Mouse (Mus musculus) cerebellum, adult (tissue): Measurements from ENCODE around the gene Dyrk2.

Experiments used
- ATAC-seq: cut with Nextera tagmentation; 2 replicates; pipeline ENCODE4 v1.9.2; 2017; ENCODE audit warnings: mild to moderate bottlenecking, moderate library complexity, mixed read lengths; ENCODE audit not compliant: insufficient number of reproducible peaks, low FRiP score, low TSS enrichment

The Dyrk2 gene

DNA sequence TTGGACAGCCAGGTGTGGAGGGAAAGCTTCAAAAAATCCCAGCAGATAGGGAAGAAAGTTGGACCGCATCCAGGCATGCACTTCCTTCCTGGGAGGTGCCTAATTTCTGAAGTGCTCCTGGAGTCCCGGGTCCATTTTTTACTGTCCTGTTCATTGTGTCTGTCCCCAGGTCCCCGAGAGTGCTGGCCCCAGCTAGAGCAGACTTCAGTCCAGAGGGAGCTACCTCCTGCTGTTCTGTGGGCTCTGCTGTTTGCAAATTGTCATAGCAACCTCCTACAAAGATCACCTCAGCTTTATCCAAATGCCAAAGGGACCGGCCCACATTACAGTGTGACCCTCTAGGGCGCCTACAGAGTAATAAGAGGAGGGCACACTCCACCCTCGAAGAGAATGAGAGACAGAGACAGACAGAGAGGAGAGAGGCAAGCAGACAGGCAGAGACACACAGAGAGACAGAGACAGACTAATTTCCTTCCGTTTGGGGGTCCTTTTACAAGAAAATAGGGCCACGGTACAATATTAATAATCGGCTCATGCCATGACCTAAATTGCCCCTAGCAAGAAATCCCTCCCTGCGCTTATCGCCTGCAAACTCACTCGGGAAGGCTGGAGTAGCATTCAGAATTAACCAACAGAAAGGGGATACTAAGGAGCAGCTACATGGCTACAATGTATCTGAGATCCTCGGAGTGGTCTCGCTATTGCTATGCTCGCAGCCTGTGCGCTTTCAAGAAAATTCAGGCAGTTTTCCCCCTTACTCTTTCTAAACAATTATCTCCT is at the start of gene Dyrk2:
TSS of gene Dyrk2 (minus strand) at position 9 of the 780 bp plus-strand sequence.
- ATAC-seq: no peak

DNA sequence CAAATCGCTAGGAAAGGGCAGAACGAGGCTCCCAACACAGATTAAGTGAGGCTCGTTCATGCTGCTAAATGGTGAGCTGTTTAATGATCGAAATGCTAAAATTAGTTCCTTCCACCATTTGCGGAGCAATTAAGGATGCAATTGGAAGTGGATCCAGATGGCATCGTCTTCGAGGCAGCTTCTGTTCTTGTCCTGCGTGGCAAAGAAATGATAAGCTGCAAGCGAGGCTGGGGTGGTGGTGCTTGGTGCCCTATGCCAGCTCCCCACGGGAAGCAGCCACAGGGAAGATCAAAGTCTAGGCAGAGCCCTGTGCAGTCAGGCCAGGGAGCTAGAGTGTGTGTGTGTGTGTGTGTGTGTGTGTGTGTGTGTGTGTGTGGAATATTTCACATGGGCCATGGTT is 32.6 kb upstream of the Dyrk2 start:
- ATAC-seq: no peak

DNA sequence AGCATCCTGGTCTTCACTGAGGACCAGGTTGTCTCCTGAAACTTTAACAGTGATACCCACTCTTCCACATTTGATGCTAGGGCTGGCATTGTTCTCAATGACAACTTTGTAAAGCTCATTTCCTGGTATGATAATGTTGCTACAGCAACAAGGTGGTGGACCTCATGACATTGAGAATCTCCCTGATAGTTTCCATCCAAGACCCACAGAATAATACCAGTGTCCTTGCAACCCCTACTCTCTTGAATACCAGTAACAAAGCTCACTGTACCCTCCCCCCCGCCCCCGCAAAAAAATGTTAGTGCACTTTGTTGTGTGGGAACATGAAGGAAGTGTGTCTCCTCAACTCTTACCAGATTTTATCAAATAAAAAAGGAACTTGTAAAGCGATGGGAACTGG is 23.6 kb upstream of the Dyrk2 start:
- ATAC-seq: no peak

DNA sequence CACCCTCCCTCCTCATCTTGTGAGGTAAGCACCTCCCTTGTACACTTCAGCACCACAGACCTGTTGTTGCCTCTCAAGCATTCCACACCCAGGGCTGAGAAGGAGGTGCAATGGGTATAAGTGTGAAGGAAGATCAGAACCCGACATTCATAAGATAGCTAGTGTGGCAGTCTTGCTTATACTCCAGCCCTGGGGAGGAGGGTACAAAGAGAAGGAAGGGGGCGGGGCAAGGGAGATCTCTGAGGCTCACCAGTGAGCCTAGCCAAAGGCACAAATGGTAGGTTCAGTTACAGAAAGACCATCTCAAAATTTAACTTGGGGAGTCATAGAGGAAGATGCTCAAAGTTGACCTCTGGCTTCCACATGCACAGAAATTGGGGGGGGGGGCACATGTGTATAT is 14.1 kb upstream of the Dyrk2 start:
- ATAC-seq: no peak

DNA sequence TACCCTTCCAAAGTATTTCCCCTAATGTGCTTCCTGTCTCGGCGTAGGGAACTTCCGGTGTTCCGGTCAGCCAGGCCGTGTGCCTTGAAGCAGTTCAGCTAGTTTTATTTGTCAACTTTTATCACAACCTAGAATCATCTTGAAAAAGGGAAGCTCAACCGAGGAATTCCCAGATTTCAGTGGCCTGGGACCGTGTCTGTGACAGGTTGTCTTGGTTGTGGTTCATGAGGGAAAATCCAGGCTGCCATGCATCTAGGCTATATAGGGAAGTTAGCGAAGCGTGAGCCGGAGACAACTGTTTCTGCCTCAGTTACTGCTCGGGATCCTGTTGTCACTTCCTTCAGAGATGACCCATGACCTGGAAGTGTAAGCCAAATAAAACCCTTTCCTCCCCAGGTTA is 13.3 kb upstream of the Dyrk2 start:
- no peak for ATAC-seq

DNA sequence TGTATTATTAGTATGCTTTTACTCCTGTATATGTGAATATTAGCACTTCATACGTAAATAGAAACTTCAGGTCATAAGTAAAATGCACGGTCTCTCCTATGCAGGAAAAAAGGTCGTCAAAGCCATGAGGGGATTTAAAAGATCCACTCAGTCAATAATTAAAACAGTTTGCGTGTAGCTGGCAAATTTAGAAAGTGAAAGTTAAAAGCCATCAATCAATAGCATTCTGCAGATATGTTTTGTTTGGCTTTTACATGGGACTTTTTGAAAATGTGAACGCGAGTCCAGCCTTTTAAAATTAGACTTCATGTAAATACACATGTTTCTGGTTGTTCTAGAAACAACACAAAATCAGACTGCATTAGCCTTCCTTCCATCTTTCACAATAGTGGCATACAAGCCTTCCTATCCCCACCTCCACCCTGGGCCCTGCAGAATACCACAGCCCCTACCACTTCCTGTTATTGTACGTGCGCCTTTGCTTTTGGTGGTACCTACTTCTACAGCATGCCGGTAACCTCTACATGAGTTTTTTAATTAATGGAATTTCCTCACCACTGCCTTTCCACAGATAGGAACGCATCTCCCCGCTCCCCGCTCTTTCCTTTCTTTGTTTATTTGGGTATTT is 12.4 kb upstream of the Dyrk2 start:
- no peak for ATAC-seq

DNA sequence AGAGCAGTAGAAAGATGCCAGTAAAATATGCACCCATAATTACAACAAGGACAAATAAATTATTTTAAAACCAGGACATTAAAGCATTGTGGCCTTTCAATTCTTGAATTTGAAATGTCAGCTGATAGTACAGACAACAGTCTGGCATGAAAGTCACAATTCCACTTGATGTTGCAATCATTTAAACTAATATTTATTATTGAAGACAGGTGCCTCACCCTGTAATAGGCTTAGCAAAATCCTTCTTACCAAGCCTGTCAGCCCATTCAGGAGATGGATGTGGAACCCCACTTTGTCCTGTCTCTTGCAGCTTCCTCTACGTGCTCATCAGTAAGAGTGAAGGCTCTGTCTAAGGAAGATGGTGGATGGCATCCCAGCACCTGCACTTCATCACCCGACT is 10.8 kb upstream of the Dyrk2 start:
- ATAC-seq: no peak

DNA sequence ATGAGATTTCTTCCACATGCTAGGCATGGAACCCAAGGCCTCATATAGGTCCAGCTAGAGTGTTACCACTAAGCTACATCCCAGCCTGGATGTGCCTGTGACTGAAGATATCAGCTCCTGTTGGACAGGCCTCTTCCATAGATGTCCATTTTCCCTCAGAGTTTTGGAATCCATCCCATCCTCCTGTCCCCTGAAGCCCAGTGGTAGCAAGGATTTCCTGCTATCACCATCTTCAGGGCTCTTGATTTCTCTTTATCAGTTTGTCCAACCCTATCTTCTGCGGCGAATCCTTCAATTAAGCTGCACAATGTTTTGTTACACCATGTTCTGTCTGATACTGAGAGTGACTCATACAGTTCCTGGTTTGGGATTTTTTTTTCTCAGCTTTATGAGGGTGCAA is 2.2 kb upstream of the Dyrk2 start:
- ATAC-seq: no peak

DNA sequence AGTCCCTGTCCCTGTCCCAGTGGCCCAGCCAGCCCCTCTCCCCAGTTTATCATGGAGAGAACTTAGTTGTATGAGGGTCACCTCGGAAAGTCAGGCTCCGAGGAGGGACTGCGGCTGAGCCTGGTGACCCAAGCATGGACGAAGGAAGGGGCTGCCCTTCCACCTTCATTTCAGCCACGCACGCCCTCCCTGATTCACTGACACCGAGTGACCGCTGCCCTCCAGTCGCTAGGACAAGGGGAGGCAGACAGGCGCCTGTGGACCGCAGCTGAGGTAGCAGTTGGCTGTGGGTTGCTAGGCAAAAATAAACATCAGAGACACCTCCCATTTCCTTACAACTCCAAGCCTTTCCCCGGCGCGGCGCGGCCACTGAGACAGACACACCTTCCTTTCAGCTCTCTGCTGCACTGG is 413 bp downstream of the Dyrk2 start:
- ATAC-seq: peak; percentile 70

DNA sequence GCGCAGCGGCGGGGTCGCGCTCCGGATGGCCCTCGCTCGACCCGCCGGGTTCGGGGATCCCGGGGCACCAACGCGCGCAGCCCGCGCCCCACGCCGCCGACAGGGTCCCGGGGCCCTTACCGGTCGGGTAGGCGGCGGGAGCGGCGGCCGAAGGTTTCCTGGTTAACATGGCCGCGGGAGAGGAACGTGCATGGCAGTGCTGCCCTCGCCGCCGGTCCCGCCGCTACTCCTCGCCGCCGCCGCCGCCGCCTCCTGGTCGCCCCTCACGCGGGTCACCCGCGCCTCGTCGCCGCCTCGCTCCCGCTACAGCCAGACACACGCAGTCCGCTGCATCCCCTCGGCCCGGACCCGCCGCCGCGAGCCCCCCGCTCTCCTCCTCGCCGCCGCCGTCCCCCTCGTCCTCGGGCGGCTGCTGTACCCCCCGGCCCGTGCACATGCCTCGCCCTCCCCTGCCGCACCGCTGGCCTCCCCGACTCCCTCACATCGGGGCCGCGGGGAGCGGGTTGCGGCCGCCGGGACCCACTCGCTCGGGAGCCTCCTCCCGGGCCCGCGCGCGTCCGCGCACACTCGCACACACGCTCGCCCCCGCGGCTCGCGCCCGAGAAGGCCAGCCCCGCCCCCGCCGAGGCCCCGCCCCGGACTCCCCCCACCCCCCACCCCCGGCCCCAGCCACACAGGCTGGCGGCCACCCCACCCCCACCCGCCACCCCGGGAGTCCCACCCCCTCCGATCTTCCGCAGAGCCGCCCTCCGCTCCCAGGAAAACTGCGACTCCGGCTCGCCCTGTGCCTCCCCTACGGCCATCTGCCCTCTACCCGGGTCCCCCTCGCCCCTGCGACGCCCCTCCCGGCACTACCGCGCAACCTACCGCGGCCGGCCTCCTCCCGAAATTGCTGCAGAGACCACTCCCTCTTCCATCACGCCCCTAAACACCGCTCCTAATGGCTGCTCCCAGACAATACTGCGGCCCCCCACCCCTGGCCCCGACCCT is 1.1 kb downstream of the Dyrk2 start:
- ATAC-seq: peak; percentile 57

DNA sequence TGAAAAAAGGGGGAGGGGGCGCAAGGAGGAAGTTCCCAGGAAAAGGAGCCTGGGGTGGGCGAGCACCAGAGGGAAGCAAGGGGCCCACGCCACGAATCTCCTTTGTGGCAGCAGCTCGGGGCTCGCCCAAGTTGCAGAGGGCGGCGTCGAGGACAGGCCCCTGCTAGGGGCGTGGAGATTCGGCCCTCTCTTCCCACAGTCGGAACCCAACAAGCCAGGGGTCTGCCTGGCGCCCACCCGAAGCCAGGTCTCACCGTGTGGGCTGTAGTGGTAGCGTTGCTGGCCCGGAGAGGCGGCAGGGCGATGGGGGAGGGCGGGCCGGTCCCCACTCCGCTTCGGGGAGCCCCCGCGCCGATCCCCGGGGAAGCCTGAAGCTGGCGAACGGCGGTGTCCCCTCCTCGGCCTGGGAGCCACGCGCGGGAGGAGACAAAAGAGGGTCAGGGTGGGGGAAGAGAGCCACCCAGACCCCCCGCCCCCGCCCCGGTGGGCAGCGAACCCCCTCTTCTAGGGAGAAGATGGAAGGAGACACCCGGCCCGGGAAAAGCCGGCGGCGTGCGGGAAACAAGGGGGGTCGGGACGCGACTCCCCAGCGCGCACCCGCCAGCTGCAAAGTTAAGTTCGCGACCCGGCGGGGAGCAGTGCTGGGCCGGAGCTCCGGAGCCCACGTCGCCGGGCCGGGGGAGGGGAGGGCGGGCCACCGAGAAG is 2.0 kb downstream of the Dyrk2 start:
- no peak for ATAC-seq

DNA sequence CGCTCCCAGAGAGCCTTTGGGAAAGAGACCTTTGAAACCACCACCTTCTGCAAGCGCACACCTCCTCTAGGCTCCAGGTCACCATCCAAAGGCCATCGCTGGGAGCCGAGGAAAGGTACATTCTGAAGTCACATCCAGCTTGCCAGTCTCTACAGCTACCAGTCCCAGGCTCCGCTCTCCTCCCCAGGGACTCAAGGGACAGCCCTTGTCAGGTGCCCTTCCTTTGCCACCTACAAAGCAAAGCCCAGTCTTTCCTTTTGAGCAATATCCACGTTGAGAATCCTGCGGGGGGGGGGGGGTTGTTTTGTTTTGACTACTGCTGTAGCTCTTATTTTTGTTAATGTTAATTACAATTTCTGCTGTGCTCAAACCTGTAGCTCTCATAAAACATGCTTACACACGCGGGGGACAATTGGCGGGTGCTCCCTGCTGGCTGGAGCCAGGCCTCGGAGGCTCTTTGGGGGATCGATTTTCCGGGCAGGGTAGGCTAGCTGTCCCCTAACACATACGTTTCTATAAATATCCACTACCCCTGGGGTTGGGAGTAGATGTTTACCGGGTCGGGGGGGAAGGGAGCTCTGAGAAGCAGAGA is 2.6 kb downstream of the Dyrk2 start:
- ATAC-seq: no peak

DNA sequence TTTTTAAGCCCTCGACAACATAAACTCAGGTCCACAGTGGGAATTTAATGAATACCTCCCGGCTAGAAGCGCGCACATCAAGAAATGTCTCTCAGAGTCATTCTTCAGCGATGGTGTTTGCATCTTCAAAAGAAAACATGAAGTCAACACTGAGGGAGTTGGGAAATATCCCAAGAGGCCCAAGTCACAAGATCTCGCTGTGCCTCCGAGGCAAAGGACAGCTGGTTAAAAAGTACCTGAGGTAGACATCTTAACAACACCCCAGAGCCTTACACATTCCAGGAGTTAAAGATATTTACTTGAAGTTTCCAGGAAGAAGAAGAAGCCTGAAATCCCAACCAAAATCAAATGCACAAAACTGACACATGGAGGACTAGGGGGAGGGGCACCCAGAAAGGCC is 5.0 kb downstream of the Dyrk2 start:
- ATAC-seq: no peak

DNA sequence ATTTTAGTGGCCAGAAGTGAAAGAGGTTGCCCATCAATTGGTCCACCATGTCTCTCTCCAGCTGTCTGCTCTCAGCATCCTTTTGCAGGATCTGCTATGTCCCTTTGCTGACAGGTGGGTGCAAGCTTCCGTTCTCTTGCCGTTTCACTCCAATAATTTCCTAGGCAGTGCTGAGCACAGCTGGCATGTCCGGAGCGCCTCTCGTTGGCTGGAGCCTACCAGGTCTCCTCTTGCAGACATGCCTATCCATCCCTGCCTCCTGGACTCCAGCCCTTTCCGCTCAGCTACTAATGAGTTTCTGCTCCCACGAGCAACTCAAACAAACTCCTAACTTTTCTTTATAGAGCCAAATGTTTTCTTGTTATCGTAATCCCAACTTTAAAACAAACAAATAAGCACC is 6.4 kb downstream of the Dyrk2 start:
- no peak for ATAC-seq

DNA sequence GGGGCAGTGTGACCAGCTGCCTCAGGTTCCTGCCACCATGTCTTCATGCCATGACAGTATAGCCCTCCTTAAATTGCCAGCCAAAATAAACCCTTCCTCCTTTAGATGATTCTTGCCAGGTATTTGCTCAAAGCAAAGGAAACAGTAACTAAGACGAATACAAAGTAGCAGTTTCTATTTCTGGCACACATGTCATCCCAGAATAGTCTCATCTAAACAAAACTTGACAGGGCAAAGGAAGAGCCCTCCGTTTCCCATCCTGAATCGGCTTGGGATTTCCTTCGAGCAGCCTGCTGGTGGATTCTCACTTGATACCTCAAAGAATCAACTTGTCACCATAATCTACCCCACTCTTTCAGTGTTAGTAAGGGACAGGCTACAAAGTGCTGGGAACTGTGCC is 7.8 kb downstream of the Dyrk2 start:
- no peak for ATAC-seq

DNA sequence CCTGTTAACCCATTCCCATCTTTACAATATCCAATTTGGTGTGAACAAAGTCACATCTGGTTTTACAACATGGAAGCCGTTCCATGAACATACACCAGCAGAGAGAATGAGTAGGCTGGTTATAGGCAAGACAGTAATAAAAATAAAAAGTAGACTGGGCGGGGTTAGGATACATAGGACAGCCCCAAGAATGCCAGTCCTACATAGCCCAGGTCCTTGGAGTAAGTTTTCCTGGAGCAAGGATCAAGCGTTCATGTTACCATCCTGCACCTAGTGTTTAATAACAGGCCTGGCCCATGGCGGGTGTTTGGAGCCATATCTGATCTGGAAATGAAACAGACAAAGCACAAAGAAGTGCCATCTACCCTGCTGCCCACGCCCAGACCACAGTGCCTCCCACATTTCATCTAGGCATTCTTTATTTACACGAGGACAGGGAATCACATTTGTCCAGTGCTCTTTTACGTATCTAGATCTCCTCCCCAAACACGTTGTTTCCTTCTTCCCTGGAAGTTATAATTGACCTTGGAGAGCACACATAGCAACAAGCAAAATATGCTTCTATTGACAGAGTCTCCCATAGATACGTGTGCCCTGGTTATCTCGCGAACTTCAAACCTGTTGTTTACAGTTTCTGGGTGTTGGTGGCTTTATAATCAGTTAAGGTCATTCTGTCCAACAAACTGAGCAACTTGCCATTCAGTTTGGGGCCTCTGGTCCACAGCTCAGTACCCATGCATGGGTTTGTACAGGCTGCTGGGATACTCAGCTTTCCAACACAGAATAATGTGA is 8.6 kb downstream of the Dyrk2 start:
- ATAC-seq: no peak

DNA sequence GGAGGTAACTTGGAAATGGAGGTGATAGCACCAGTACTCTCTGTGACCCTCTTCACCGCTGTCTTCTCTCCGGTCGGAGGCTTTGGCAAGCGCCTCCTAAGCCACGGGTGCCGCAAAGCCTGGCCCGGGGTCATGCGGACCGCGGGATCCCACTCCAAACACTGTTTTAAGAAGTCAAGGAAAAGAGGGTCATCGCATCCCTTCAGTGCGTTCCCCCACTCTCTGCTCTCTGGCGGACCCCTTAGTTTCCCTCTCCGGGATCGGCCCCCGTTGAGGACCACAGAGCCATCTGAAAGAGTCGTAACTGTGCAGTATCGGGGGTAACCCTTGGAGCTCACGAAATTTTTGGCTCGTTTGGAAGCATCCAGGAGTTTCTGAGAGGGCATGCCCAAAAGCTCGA is 10.4 kb downstream of the Dyrk2 start:
- no peak for ATAC-seq

DNA sequence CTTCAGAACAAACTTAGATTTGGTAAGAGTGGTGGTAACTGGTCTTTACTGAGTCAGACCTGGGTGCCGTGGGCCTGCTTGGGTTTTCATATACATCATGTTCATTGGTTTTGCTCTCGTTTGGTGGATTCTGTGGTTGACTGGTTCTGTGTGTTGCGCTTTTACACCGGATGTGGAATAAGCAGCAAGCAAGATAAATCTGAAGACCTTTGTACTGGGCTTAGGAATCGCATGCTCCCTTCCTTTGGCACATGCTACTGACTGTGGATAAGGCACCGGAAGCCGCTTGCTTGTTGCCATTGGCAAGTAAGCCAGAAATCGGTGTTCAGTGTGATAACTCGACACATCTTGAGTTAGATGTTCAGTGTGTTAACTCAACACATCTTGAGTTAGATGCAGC is 15.4 kb downstream of the Dyrk2 start:
- ATAC-seq: no peak

DNA sequence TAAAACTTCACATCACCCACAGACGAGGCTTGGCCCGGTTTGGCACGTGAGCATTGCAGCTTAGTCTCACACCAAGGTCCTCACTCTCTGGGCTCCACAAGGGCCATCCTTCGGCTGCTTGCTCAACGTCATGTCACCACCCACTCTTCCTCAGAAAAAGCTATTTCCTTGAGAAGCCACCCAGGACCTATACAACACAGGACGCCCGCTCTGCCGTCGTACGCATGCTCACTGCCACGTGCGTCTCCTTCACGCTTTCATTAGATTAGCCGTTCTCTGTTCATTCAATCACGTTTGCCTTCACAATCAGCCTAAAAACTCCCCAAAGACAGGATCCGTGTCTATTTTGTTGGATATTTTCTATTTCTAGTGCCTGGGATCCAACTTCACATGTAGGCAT is 17.5 kb downstream of the Dyrk2 start:
- no peak for ATAC-seq
